Mouse (Mus musculus) left cerebral cortex, postnatal 25 days (tissue): ENCODE measurements around the gene 2210016F16Rik. TPM values are rescaled to one million over a fixed set of nuclear protein-coding genes. Genes with fewer than 3 reads are reported as not detected.
"Not testable (repeated sequence)": the region's sequence is repeated elsewhere in the genome, so short reads cannot be mapped to it uniquely, and the experiment has no call there.

Source experiments
- DNase-seq, 2 experiments: peaks; one replicate each; pipeline ENCODE4 v3.0.0; 2022; ENCODE audit warnings: low spot score in 2 of 2, mixed read lengths in 1 of 2
- intact Hi-C: fragments of 180-260 bp; cut with DNase I; formaldehyde crosslinking; loops from one replicate; pipeline ENCODE4 v1.15.1; 2025
- total RNA-seq, 2 experiments: library from RNA; stranded (reverse); gene quantifications; 2 replicates each; pipeline ENCODE4 v1.2.3; 2021

The 2210016F16Rik gene
- 1 to 10 TPM; 5.7 to 6.7 TPM for total RNA-seq

DNA sequence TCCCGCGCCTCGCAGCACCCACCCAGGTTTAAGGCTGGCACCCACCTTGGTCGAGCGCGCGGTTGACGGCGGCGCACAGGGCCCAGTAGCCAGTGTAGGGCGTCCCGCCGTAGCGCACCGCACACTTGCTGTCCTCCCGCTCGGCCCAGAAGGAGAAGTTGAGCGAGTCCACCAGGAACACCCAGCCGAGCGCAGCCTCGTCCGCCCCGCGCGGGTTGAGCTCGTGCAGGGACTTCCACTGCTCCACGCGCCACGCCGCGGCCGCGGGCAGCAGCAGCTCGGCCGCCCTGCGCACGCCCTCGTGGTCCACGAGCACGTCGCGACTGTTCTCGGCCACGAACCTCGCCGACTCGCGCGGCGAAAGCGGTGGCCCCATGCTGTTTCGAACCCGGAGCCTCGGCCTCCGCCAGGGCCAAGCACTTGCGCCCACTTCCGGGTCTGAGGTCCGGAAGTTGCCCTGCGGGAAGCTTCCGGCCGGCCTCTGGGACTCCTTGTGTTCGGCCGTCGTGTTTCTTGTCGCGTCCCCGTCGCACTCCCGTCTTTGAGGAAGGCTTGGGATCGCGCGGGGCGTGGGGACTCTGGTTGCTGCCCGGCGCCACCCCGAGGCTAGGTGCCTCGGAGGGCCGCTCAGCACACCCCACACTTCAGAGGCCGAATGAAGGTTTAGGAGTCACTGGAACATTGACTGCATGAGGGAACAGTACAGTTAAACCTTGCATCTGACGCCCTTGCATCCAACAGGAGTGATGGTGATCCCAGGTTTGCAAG, at the start of gene 2210016F16Rik:
Gene 2210016F16Rik, minus strand, starts transcription at position 447 of the 768 bp plus-strand sequence.
- DNase-seq, result peak; percentile 37 to 54
- intact Hi-C loops, result loop anchor here (1.0 to 10.0 kb wide), 3 partner anchors 97 to 200 kb away; no protein-coding TSS in a partner anchor

DNA sequence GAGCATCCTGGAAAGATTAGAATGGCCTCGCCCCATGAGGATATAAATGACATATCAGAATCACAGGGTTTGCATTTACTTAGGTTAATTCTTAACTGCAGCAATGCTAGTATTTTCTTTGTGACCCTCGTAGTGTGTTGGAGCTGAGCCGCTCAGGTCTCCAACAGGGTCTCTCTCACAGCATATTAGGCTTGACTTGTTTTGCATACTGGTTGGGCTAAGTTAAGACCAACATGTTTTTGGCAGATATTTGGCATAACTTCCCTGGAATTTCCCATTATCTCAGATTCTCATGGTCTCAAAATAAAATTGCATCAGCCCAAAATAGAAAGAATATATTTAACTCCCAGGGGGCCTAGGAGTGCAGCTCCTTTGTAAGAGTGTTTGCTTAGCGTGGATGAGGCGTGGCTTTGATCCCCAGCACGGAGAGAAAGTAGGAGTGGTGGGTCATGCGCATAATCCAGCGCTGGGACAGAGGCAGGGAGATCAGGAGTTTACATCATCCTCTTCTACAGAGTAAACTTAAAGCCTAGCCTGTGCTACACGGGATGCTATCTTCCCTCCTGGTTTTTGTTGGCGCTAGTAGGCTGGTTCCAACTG, 38.1 kb upstream of the 2210016F16Rik start:
- DNase-seq, result no peak

DNA sequence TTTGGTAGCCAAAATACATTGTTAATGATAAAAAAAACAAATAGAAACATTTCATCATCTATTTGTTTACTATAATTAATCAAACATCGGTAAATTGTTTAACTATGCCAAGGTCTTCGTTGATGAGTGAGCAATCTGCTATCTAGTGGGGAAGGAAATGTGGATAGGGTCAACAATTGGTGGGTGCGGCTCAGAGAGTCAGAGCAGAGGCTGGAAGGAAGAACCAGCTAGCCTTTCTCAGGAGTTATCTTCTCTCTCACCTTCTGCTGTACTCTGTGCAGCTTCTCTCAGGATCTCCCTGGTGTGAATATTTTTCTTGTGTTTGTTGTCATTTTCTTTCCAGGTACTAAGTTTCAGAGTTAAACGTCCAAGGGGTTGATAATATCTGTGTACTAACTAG, 37.2 kb upstream of the 2210016F16Rik start:
- no peak for DNase-seq
- intact Hi-C loops, result loop anchor here (5.0 kb wide), 1 partner anchor 100 kb away; no protein-coding TSS in a partner anchor

More for the DNA sequence above, 38.1 kb upstream of the 2210016F16Rik start:
- intact Hi-C loops, result loop anchor here (5.0 kb wide), 1 partner anchor 99 kb away; no protein-coding TSS in a partner anchor

DNA sequence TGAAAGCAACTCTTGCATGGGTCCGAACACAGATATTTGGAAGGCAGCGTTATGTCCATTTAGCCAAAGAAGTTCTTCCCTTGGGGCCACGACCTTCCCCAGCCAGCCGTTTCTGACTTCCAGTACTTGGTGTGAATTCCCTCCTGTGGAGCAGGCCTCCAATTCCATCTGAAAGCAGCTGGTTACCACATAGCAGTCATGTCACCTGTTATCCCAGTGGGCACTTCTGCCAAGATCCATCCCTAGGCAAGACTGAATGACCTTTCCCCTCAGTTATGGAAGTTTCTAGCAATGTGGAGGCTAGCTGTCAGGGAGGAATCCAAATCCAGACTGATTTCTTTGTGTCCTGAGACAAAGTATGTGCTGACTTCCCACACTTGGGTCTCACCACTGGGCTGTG, 36.0 kb upstream of the 2210016F16Rik start:
- DNase-seq, result no peak
- intact Hi-C loops, result loop anchor here (5.0 kb wide), 1 partner anchor 101 kb away; no protein-coding TSS in a partner anchor

DNA sequence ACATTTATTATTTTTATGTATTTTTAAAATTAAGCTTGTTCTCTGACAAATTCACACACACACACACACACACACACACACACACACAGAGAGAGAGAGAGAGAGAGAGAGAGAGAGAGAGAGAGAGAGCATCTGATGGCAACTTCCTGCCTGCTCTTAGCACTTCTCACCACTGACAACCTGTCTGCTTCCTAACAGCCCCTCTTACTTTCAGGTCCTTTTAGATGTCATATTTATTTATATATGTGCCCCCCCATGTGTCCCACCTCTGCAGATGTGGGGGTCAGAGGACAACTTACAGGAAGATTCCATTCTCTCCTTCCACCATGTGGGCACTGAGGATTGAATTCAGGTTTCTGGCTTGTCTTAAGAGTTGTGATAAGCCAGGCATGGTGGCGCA, 34.2 kb upstream of the 2210016F16Rik start:
- no peak for DNase-seq
- intact Hi-C loops, result no loop called here

DNA sequence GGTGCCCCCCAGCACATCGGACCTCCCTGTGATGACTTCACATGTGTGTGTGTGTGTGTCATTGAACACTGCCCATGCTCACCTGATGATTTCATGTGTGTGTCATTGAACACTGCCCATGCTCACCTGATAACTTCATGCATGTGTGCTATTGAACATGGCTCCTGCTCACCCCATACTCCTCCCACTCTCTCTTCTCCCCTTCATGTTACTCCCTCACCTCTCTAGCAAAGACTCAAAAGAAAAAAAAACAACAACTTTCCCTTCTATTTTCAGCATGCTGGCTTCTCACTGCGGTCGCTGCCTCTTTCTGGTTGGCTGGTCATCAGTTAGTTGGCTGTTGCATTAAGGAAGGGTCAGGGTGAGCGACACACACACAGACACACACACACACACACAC, 33.6 kb upstream of the 2210016F16Rik start:
- intact Hi-C loops, result no loop called here
- no peak for DNase-seq

DNA sequence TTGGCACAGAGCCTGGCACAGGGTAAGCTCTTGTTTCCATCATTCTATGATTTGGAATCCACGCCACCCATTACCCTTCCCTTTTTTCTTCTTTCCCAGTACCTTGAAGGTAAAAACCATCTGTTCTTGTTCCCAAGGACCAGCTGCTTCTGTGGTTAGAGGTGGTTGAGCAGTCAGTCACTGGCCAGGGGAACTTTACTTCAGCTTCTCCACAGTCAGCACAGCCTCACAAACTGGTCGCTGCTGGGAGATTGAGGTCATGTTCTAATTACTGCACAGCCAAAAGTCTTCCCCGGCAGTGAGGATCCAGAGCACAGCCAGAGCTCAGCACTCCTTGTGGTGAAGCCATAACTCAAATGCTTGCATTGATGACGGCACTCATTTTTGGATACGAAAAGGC, 30.8 kb upstream of the 2210016F16Rik start:
- no peak for DNase-seq
- intact Hi-C loops, result no loop called here

DNA sequence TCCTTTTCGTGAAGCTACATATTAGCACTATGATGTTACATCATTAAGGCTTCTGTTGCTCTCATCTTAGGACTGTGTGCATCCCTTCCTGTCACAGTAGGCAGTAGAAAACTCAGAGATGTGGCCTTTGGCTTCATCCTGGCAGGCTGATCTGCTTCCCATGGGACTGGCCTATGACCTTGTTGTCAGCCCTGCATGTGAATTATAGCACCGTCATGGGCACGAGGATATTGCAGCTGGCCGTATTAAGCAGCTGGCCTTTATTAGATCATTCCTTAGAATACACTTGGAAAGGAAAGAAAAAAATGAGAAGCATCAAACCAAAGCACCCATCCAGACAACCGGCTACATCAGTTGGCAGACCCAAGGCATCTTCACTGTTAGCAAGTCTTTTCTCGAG, 30.3 kb upstream of the 2210016F16Rik start:
- intact Hi-C loops, result no loop called here
- DNase-seq, result no peak

DNA sequence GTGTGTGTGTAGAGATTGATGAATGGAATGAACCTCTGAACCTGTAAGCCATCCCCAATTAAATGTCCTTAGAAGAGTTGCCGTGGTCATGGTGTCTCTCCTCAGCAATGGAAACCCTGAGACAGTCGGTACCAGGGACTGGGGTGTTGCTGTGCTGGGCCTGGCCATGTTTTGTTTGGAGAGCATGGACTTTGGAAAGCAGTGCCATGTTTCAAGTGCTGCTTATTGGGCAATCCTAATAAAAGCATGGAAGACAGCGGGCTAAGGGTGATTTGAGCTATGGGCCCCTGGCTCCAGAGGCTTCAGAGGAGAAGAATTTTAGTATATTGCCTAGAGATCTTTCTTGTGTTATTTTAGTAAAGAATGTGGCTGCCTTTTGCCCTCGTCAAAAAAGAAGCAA, 26.0 kb upstream of the 2210016F16Rik start:
- intact Hi-C loops, result no loop called here
- DNase-seq, result no peak

DNA sequence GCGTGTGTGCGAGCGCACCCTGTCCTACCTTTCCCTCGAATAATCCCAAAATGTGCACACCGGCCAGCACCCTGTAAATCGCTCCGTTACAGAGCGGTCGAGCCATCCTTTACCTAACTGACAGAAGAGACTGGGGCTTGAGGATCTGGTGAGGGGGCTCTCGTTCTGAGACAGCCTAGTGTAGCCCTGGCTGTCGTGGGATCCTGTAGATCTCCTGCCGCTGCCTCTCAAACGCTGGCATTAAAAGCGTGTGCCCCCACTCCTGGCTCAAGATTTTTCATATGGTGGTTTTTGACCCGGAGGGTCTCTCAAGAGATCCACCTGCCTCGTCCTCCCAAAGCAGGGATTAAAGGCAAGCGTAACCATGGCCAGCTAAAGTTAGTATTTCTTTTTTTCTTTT, 18.2 kb upstream of the 2210016F16Rik start, which contains the start of gene Hnrnpk:
Gene Hnrnpk, minus strand, starts transcription at position 101 of the 400 bp plus-strand sequence.
- intact Hi-C loops, result loop anchor here (5.0 kb wide), 1 partner anchor 94 kb away; no protein-coding TSS in a partner anchor
- not testable (repeated sequence) for DNase-seq

DNA sequence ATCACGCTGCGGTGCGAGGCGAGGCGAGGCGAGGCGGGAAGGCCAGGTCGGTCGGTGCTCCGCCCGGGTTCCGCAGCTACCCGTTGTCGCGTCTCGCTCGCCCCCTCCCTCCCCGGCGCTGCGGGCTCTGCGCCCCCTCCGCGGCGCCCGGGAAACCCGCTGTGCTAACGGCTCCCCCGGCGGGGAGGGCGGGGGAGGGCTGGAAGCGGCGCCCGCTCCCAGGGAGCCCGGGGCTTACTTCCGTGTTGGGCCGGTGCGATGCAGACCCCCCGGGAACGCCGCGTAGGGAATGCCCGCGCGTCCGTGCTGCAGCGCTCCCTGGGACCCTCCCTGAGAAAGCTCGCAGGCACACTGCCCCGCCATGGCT, 17.7 kb upstream of the 2210016F16Rik start:
- intact Hi-C loops, result loop anchor here (5.0 kb wide), 1 partner anchor 95 kb away; no protein-coding TSS in a partner anchor
- no peak for DNase-seq

DNA sequence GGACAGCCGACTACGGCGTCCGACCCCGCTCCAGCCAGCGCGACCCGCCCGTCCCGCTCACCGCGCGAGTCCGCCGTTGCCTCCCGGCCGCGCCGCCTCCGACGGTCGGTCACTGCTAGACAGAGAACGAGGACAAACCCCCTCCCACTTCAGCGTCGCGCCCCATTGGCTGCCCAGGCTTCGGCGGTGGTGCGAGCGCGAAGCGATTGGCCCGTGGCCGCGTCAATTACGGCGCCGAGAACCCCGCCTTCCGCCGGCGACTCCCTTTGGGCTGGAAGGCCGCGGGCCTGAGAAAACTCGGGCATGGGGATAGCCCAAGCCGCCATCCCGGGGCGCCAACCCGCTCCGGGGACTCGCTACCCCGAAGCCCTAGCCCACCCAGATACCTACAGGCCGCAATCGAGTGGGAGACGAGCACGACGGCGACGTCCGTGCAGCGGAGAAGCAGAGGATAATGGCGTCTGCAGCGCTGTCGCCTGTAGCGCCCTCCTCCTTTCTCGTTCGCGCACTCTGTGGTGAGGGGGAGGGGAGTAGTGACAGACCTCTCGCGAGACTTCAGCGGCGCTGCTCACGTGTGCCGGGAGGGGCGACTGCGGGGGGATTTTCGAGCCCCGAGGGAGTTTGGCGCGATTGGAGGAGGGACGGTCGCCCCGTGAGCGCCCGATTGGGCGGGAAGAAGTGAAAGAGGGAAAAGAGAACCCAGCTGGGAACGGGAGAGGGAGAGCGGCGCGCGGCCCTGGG, 17.1 kb upstream of the 2210016F16Rik start, which contains the start of gene Rmi1:
Gene Rmi1, plus strand, starts transcription at position 246 of the 741 bp plus-strand sequence.
- intact Hi-C loops, result loop anchor here (5.0 kb wide), 1 partner anchor 95 kb away; no protein-coding TSS in a partner anchor
- peak; percentile 97 to 98 for DNase-seq

DNA sequence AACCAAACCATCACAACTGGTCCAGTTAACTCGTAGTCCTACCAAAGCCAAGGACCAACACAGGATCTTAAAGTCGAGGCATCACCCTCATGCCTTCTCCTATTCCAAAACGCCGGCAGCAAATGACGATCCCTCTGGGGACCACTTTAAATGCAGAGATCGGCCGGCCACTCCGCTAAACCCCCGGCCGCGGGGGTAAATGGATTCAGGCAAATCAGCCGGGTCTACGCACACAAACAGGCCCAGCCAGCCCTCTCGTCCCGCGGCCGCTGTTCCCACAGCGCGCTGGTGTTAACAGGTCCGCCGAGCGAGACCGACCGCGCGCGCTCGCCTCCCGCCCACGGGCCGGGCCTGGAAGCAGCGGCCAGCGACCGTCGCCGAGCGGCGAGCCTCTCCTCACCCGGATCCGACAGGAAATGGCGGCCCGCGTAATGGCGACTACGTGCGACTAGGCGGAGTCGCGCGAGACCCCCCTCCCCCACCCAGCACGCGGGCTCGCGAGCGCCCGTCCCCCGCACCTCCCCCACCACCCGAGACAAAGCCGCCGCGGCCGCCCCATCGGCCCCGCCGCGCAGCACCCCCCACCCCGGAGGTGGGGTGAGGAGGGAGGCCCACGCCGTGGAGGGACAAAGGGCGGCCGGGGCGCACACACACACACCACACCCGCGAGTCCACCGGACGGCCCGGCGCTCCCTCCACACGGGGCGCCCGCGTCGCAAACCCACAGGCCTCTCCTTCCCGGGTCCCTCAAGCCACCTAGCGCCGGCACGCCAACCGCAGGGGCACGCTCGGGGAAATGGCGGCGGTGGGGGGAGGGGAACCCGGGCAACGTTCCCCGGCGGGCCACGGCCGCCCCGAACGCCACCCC, 16.3 kb upstream of the 2210016F16Rik start:
- DNase-seq, result peak; percentile 72 to 76
- intact Hi-C loops, result loop anchor here (2.0 to 5.0 kb wide), 2 partner anchors 96 to 141 kb away; no protein-coding TSS in a partner anchor

DNA sequence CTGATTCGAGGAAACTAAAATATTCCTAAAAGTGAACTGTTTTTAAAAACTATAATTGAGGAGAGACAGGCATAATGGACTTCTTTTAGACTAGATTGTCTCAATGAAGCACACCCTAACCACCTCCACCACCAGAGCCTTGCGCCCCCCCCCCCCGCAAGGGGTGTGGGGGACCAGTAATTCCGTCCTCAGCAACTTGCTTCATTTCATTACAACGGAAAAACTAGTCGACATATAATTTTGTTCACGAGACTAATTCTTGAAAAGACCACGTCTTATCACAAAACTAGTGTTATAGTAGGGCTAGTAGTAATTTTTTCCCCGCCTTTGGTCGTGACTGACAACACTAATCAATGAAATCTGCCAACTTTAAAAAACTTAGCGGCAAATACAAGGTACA, 15.6 kb upstream of the 2210016F16Rik start:
- no peak for DNase-seq
- intact Hi-C loops, result loop anchor here (2.0 to 5.0 kb wide), 2 partner anchors 97 to 142 kb away; no protein-coding TSS in a partner anchor

DNA sequence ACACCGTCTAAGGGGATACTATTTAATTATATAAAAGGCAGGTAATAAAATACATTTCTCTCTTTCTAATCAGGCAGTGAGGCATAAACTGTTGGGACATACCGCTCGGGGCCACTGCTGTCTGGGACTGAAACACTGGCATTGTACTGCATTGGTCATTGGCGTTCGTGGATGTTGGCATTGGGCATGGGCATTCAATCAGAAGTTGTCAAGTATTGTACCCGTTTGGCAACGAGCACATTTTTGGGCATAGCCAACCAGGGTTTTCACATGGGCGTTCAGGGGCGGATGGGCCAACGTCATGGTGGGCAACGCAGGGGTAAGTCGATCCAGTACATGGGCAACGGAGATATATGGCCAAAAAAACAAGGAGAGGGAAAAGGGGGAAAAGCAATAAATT, 12.6 kb upstream of the 2210016F16Rik start:
- DNase-seq, result no peak
- intact Hi-C loops, result no loop called here

DNA sequence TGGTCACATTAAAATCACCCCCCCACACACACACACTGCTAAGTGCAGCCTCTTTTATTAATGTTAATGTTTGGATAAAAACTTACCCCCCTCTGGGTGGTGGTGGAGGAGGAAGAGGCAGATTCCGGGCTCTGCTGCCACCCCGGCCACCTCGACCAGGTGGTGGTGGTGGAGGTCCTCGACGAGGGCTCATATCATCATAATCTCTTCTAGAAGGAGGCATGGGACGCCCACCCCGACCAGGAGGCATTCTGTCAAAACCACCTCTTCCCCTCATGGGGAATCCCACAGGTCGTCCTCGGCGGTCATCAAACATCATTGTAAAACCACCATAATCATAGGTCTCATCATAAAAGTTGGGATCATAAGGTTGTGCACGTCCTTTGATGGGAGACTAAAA, 9.4 kb upstream of the 2210016F16Rik start:
- DNase-seq, intact Hi-C loops: not testable (repeated sequence)

DNA sequence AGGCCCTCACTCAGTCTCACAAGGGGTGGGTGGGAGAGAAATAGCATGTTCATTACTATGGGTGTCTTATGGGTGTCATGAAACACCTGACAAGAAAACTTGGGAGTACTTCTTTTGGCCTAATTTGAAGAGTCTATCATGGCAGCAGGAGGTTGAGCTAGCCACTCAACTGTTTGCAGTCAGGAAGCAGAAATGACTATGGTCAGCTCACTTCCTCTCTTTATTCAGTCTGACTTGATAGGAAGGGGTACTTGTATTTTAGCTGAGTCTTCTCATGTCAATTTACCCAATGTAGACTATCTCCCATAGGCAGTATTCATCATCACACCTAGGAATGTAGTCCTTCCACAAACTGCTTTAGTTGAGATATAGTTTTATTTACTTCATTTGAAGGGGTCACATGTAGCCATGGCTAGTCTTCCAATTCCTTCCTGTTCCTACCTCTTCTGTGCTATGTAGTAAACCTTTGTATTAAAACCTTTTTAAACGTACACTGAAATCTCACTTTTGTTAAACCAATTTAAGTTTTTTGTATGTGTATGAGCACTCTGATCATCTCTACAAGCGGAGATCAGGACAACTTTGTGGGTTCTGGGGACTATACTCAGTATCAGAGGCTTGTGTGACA, 4.4 kb upstream of the 2210016F16Rik start:
- intact Hi-C loops, result loop anchor here (2.0 to 10.0 kb wide), 3 partner anchors 153 to 231 kb away; no protein-coding TSS in a partner anchor
- DNase-seq, result no peak

DNA sequence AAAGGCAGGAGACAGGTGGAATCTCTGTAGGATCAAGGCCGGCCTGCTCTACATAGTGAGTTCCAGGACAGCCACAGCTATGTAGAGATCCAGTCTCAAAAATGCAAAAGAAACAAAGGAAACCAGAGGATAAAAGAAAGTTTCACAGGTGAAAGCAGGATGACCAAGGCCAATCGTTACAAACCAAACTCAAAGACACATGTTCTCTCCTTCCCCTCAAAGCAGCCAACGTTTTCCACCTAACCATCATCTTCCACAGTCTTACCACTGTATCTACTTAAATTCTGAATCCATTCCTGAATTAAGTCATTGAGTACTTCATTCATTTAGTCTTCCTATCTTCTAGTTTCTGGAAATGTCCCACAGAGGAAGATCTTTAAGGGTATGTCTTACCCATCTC, 3.4 kb upstream of the 2210016F16Rik start:
- no peak for DNase-seq
- intact Hi-C loops, result loop anchor here (2.0 to 10.0 kb wide), 3 partner anchors 154 to 230 kb away; no protein-coding TSS in a partner anchor
